In the genomic region with DNA sequence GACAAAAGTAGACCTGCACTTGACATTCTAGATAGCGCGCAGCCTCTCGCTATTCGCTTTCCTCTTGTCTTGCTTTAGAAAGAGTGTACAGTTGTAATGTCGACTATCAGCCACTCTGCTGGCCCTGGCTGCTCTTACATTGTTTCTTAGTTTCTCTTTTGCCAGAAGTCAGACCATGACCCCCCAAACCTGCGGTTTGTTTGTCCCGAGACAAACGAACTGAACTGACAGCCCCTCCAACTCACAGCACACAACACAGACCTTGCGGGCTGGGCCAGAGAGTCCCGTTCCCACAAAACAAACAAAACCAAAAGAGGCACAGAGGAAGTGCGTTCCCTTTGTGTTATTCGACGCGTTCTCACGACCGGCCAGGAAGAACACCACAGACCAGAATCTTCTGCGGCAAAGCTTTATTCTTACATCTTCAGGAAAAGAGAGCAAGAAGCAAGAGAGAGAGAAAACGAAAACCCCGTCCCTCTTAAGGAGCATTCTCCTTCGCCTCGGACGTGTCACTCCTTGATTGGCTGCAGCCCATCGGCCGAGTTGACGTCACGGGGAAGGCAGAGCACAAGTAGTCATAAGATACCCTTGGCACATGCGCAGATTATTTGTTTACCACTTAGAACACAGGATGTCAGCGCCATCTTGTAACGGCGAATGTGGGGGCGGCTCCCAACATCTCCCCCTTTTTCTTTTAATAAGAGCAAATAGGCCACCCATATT, we compare ENCODE assay signal across 11 mouse cellular contexts. TPM values are rescaled to one million over a fixed set of nuclear protein-coding genes. Genes with fewer than 3 reads are reported as not detected.
DNase-seq lines count a peak whose midpoint lies in the region; ATAC-seq and TF ChIP-seq lines count a peak whose summit lies in the region.
"Not testable (repeated sequence)": the region's sequence is repeated elsewhere in the genome, so short reads cannot be mapped to it uniquely, and the experiment has no call there.
"Had no signal": no experiment of that assay in that cellular context is flagged by ENCODE, and none has a peak within 500 bp of the region (broad histone marks: within the 10 kb centered on the region; RNA-seq: fewer than 3 reads in every experiment).

No protein-coding gene starts in this region.

- 0% methylated on average over 8 of the region's 31 CpGs for WGBS in embryonic facial prominence, embryonic 11.5 days
- 0% methylated on average over 9 of the region's 31 CpGs for WGBS in forebrain, postnatal 0 days
- 0% methylated on average over 8 of the region's 31 CpGs for WGBS in hindbrain, embryonic 11.5 days
- WGBS in kidney, embryonic 16.5 days: 0% methylated on average over 9 of the region's 31 CpGs
- WGBS in liver, embryonic 16.5 days (ENCODE audit: insufficient replicate concordance): under 1% methylated on average over 9 of the region's 31 CpGs
- 0% methylated on average over 9 of the region's 31 CpGs for WGBS in midbrain, embryonic 14.5 days
- under 1% methylated on average over 9 of the region's 31 CpGs for WGBS in stomach, embryonic 15.5 days

- H3K4me3 ChIP-seq in embryonic facial prominence, embryonic 11.5 days (ENCODE audit: low read depth, low read length); forebrain, postnatal 0 days (ENCODE audit: low read depth, low read length); hindbrain, embryonic 11.5 days (ENCODE audit: low read depth, low read length): not testable (repeated sequence)
- peak overlapping the region; percentile 23; the same call in 1 of the 2 replicates for H3K4me3 ChIP-seq in kidney, embryonic 16.5 days (ENCODE audit: low read length)
- peak overlapping the region; percentile 34; the same call in 1 of the 2 replicates for H3K4me3 ChIP-seq in liver, embryonic 16.5 days (ENCODE audit: low read depth, low read length)
- H3K4me3 ChIP-seq in midbrain, embryonic 14.5 days (replicated peaks; ENCODE audit: low read depth, low read length): 0 out of 2 replicates have a peak overlapping the region, but pooled peaks have one; percentile 13
- peak overlapping the region; percentile 23; the same call in 1 of the 2 replicates for H3K4me3 ChIP-seq in stomach, embryonic 15.5 days (replicated peaks)

- DNase-seq in T-cell, adult 2 months (ENCODE audit: low spot score): peak; percentile 59
- DNase-seq in embryonic facial prominence, embryonic 11.5 days (ENCODE audit: low spot score); forebrain, postnatal 0 days; hindbrain, embryonic 11.5 days (ENCODE audit: low spot score); midbrain, embryonic 14.5 days: not testable (repeated sequence)

- not testable (repeated sequence) for TF ChIP-seq CTCF in forebrain, postnatal 0 days (IDR thresholded peaks at IDR 0.05; ENCODE audit: low read depth)

- H3K4me2 ChIP-seq in embryonic facial prominence, embryonic 11.5 days (ENCODE audit: low read depth, low read length); forebrain, postnatal 0 days (ENCODE audit: low read depth); hindbrain, embryonic 11.5 days (replicated peaks; ENCODE audit: low read depth, low read length); kidney, embryonic 16.5 days (replicated peaks; ENCODE audit: low read depth, low read length); liver, embryonic 16.5 days (ENCODE audit: low read depth, low read length); midbrain, embryonic 14.5 days (ENCODE audit: low read length); stomach, embryonic 15.5 days: not testable (repeated sequence)

- H3K4me1 ChIP-seq in embryonic facial prominence, embryonic 11.5 days (ENCODE audit: control insufficient read depth, insufficient read depth, low read length); forebrain, postnatal 0 days (ENCODE audit: insufficient read depth); hindbrain, embryonic 11.5 days (replicated peaks; ENCODE audit: control insufficient read depth, insufficient read depth, low read length); kidney, embryonic 16.5 days (ENCODE audit: insufficient read depth, low read length); midbrain, embryonic 14.5 days (ENCODE audit: control insufficient read depth, insufficient read depth, low read length); stomach, embryonic 15.5 days: not testable (repeated sequence)
- H3K4me1 ChIP-seq in liver, embryonic 16.5 days (ENCODE audit: control insufficient read depth, low read depth, low read length): peaks cover 17% of the 10 kb centered on the region

- H3K27ac ChIP-seq in embryonic facial prominence, embryonic 11.5 days (replicated peaks; ENCODE audit: low read depth, low read length); forebrain, postnatal 0 days (ENCODE audit: low read depth, low read length): not testable (repeated sequence)
- H3K27ac ChIP-seq in hindbrain, embryonic 11.5 days (ENCODE audit: low read depth, low read length): 0 out of 2 replicates have a peak overlapping the region, but pooled peaks have one; percentile 62
- H3K27ac ChIP-seq in kidney, embryonic 16.5 days (ENCODE audit: low read length): peak overlapping the region; percentile 83
- peak overlapping the region; percentile 77 for H3K27ac ChIP-seq in liver, embryonic 16.5 days (ENCODE audit: low read length)
- H3K27ac ChIP-seq in midbrain, embryonic 14.5 days (replicated peaks; ENCODE audit: low read depth, low read length): peak overlapping the region; percentile 82
- H3K27ac ChIP-seq in stomach, embryonic 15.5 days: peak overlapping the region; percentile 80

- H3K9ac ChIP-seq in embryonic facial prominence, embryonic 11.5 days (replicated peaks; ENCODE audit: low read length); forebrain, postnatal 0 days; hindbrain, embryonic 11.5 days (ENCODE audit: low read depth, low read length); kidney, embryonic 16.5 days (replicated peaks; ENCODE audit: low read length); liver, embryonic 16.5 days (ENCODE audit: low read depth, low read length); midbrain, embryonic 14.5 days (replicated peaks; ENCODE audit: low read length); stomach, embryonic 15.5 days: not testable (repeated sequence)

- not testable (repeated sequence) for H3K9me3 ChIP-seq in embryonic facial prominence, embryonic 11.5 days (replicated peaks; ENCODE audit: control insufficient read depth, low read length); forebrain, postnatal 0 days (ENCODE audit: low read length); hindbrain, embryonic 11.5 days (ENCODE audit: control insufficient read depth, low read length); kidney, embryonic 16.5 days (ENCODE audit: low read length); liver, embryonic 16.5 days (replicated peaks; ENCODE audit: control insufficient read depth, low read length); midbrain, embryonic 14.5 days (ENCODE audit: control insufficient read depth, low read length); stomach, embryonic 15.5 days

- ATAC-seq in embryonic facial prominence, embryonic 11.5 days (replicated peaks; ENCODE audit: insufficient number of reproducible peaks, low FRiP score, low TSS enrichment, low read depth): peak; percentile 80
- ATAC-seq in forebrain, postnatal 0 days: peak; percentile 75
- peak; percentile 69 for ATAC-seq in hindbrain, embryonic 11.5 days (ENCODE audit: low FRiP score)
- ATAC-seq in kidney, embryonic 16.5 days (ENCODE audit: low FRiP score, low TSS enrichment): peak; percentile 83
- ATAC-seq in liver, embryonic 16.5 days (ENCODE audit: low read depth): peak; percentile 66
- ATAC-seq in midbrain, embryonic 14.5 days (ENCODE audit: low FRiP score, low TSS enrichment): peak; percentile 61
- ATAC-seq in stomach, embryonic 15.5 days (ENCODE audit: insufficient read depth, low FRiP score, low read depth): peak; percentile 64

- H3K36me3 ChIP-seq in embryonic facial prominence, embryonic 11.5 days (replicated peaks; ENCODE audit: control insufficient read depth, insufficient read depth, low read depth, low read length); forebrain, postnatal 0 days (ENCODE audit: insufficient read depth); hindbrain, embryonic 11.5 days (ENCODE audit: control insufficient read depth, insufficient read depth, low read length); kidney, embryonic 16.5 days (ENCODE audit: insufficient read depth, low read length); liver, embryonic 16.5 days (ENCODE audit: control insufficient read depth, insufficient read depth); midbrain, embryonic 14.5 days (ENCODE audit: control insufficient read depth, insufficient read depth, low read length); stomach, embryonic 15.5 days: not testable (repeated sequence)

- H3K27me3 ChIP-seq in embryonic facial prominence, embryonic 11.5 days (ENCODE audit: control insufficient read depth, insufficient read depth, low read length); forebrain, postnatal 0 days (ENCODE audit: insufficient read depth, low read length); hindbrain, embryonic 11.5 days (ENCODE audit: control insufficient read depth, insufficient read depth, low read length); kidney, embryonic 16.5 days (ENCODE audit: insufficient read depth, low read length); liver, embryonic 16.5 days (ENCODE audit: control insufficient read depth, insufficient read depth, low read depth, low read length); stomach, embryonic 15.5 days (replicated peaks): not testable (repeated sequence)
- peaks cover 10% of the 10 kb centered on the region; the same call in 1 of the 2 replicates for H3K27me3 ChIP-seq in midbrain, embryonic 14.5 days (ENCODE audit: control insufficient read depth, insufficient read depth, low read length)

RNA-seq across cellular contexts. Expression of a gene that starts 35.9 kb away (rescaled TPM):
- 1.2 and 1.5 TPM in 2 replicates for polyA plus RNA-seq in embryonic facial prominence, embryonic 11.5 days (2014; fragmentation: Nextera tagmentation; extraction: Ambion mirVana)
- 0.54 and 1.6 TPM in 2 replicates for total RNA-seq in forebrain, postnatal 0 days (2014; rRNA removed)
- 0.82 and 1.4 TPM in 2 replicates for polyA plus RNA-seq in forebrain, postnatal 0 days (2015; fragmentation: Nextera tagmentation; extraction: Ambion mirVana)
- 1.5 and 1.6 TPM in 2 replicates for polyA plus RNA-seq in hindbrain, embryonic 11.5 days (2014; fragmentation: Nextera tagmentation; extraction: Ambion mirVana)
- polyA plus RNA-seq in kidney, embryonic 16.5 days (2015; fragmentation: Nextera tagmentation; extraction: Ambion mirVana): 0.37 and 0.69 TPM in 2 replicates
- polyA plus RNA-seq in liver, embryonic 16.5 days (2015; fragmentation: Nextera tagmentation; extraction: Ambion mirVana): 9.2 and 12.0 TPM in 2 replicates
- polyA plus RNA-seq in midbrain, embryonic 14.5 days (2014; fragmentation: Nextera tagmentation; extraction: Ambion mirVana): 0.84 and 1.3 TPM in 2 replicates
- 0.72 and 0.78 TPM in 2 replicates for polyA plus RNA-seq in stomach, embryonic 15.5 days (2015; fragmentation: Nextera tagmentation; extraction: Ambion mirVana)

RNA-seq across cellular contexts. Expression of a gene that starts 37.0 kb away (rescaled TPM):
- polyA plus RNA-seq in embryonic facial prominence, embryonic 11.5 days (2014; fragmentation: Nextera tagmentation; extraction: Ambion mirVana): not detected in 2 replicates
- total RNA-seq in forebrain, postnatal 0 days (2014; rRNA removed): not detected in 2 replicates
- not detected in 2 replicates for polyA plus RNA-seq in forebrain, postnatal 0 days (2015; fragmentation: Nextera tagmentation; extraction: Ambion mirVana)
- polyA plus RNA-seq in hindbrain, embryonic 11.5 days (2014; fragmentation: Nextera tagmentation; extraction: Ambion mirVana): not detected in 2 replicates
- 0.25 TPM in 1 of 2 replicates, not detected in the other for polyA plus RNA-seq in kidney, embryonic 16.5 days (2015; fragmentation: Nextera tagmentation; extraction: Ambion mirVana)
- not detected in 2 replicates for polyA plus RNA-seq in liver, embryonic 16.5 days (2015; fragmentation: Nextera tagmentation; extraction: Ambion mirVana)
- polyA plus RNA-seq in midbrain, embryonic 14.5 days (2014; fragmentation: Nextera tagmentation; extraction: Ambion mirVana): not detected in 2 replicates
- polyA plus RNA-seq in stomach, embryonic 15.5 days (2015; fragmentation: Nextera tagmentation; extraction: Ambion mirVana): 0.28 and 0.37 TPM in 2 replicates
- total RNA-seq: heart, postnatal 14 days; layer of hippocampus, adult 18-20 months; left cerebral cortex, postnatal 4 days had no signal
